Mouse (Mus musculus): ENCODE measurements around the gene Oasl1.
"Not testable (repeated sequence)": the region's sequence is repeated elsewhere in the genome, so short reads cannot be mapped to it uniquely, and the experiment has no call there.

Gene Oasl1

GRCm38 (mm10) chr5:114922998-114923473 lies at the start of gene Oasl1:
Oasl1 (plus strand) TSS chr5:114923240.
- DNase-seq (ENCODE audit: low read depth): peak; percentile 79

DNA sequence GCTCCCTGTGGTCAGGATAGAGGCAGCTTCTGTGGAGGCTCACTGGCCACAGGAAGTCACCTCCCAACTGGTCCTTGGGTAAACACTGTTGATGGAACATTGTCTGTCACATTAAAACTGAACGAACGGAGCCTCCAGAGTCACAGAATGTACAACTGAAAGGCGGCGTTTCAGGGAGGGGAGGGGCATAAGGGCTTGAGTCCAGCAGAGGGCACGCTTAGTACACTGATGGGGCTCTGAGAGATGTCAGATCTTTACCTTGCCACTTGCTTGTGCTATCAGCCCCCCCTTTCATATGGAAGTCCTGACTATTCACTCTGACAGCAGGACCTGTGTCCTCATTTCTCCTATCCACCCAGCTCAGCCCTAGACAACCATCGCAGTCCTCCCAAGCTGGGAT lies 47.2 kb upstream of the Oasl1 start:
- DNase-seq (ENCODE audit: low read depth): peak; percentile 58

- no peak for DNase-seq (ENCODE audit: low read depth)
These were observed 46.7 kb upstream of the Oasl1 start for GRCm38 (mm10) chr5:114876331-114876730.

- DNase-seq (ENCODE audit: low read depth): no peak
These were observed 45.6 kb upstream of the Oasl1 start for GRCm38 (mm10) chr5:114877487-114877886.

DNA sequence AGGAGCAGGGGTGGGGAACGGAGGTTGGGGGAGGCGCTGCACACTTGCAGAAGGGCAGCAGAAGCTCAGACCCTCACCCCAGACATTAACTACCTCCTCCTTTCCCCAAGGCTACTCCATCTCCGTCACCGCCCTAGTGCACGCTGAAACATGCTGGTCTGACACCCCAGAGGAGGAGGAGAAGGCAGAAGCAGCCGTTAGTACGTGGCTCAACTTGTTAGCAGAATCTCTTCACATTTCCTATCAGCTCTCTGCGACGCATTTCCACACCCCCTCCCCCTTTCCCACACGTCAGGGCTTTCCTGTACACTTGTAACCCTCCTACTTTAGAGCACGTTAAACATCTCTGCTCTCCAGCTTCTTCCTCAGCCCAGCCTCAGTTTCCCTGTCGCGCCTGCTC lies 43.6 kb upstream of the Oasl1 start:
- DNase-seq (ENCODE audit: low read depth): no peak

GRCm38 (mm10) chr5:114882319-114882718 lies 40.7 kb upstream of the Oasl1 start:
- not testable (repeated sequence) for DNase-seq (ENCODE audit: low read depth)

DNA sequence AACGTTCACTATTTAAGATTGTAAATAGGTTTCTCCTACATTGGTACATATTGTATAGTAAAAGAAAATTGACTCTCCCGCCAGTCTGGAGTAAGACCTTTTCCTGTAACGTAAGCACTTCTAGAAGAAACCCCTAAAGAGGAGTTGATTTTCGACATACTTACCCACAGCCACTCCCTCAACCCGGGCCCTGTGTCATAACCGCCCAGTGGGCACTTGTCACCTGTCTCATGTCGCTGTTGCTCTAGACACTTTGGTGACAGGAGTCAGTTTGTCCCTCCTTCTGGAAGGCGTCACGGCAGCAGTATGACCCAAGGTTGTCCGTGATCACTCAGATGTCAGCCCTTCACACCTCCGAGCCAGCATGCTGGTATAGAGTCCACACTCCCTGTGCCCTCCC lies 40.0 kb upstream of the Oasl1 start:
- no peak for DNase-seq (ENCODE audit: low read depth)

- DNase-seq (ENCODE audit: low read depth): no peak
These were observed 36.2 kb upstream of the Oasl1 start for GRCm38 (mm10) chr5:114886801-114887200.

GRCm38 (mm10) chr5:114888995-114889394 lies 34.0 kb upstream of the Oasl1 start:
- DNase-seq (ENCODE audit: low read depth): no peak

GRCm38 (mm10) chr5:114895542-114895941 lies 27.5 kb upstream of the Oasl1 start:
- no peak for DNase-seq (ENCODE audit: low read depth)

- DNase-seq (ENCODE audit: low read depth): peak; percentile 65
These were observed 26.2 kb upstream of the Oasl1 start, which contains the start of gene Oasl2 for GRCm38 (mm10) chr5:114896688-114897373. Oasl2 (plus strand) TSS chr5:114896936.

DNA sequence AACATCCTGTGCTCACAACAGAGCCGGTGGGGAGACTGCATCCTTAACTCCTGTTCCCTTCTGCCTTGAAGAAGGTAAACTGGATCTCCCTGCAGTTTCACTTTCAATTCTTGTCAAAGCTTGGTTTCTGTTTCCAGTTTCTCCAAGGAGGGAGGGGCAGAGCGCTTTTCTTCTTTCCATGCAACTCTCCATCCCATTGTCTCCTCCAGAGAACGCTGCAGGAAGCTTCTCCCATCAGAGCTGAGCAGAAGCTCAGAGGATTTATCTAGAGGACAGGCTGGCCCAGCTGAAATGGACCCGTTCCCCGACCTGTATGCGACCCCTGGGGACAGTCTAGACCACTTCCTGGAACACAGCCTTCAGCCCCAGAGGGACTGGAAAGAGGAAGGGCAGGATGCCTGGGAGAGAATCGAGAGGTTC lies 25.7 kb upstream of the Oasl1 start:
- DNase-seq (ENCODE audit: low read depth): peak; percentile 81

- peak; percentile 33 for DNase-seq (ENCODE audit: low read depth)
These were observed 24.2 kb upstream of the Oasl1 start for GRCm38 (mm10) chr5:114898857-114899256.

- DNase-seq (ENCODE audit: low read depth): peak; percentile 79
These were observed 20.6 kb upstream of the Oasl1 start for GRCm38 (mm10) chr5:114902413-114902812.

- no peak for DNase-seq (ENCODE audit: low read depth)
These were observed 14.3 kb upstream of the Oasl1 start for GRCm38 (mm10) chr5:114908598-114909305.

GRCm38 (mm10) chr5:114913686-114914085 lies 9.4 kb upstream of the Oasl1 start:
- DNase-seq (ENCODE audit: low read depth): no peak

DNA sequence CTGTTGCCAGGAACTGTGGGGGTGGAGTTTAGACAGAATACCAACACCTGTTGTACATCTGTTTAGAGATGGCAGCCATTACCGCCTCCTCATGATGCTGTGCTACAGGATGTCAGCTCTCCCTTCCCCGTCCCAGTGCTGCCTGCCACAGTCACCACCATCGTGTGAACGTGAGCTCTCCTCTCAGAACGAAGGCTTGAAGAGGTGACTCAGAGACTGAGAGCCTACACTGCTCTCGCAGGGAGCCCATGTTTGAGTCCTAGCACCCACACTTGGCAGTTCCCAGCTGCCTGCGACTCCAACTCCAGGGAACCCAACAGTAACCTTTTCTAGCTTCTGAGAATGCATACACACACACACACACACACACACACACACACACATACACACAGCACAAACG lies 8.2 kb upstream of the Oasl1 start:
- DNase-seq (ENCODE audit: low read depth): no peak

- DNase-seq (ENCODE audit: low read depth): no peak
These were observed 7.2 kb upstream of the Oasl1 start for GRCm38 (mm10) chr5:114915854-114916253.

- no peak for DNase-seq (ENCODE audit: low read depth)
These were observed 6.3 kb upstream of the Oasl1 start for GRCm38 (mm10) chr5:114916777-114917176.

GRCm38 (mm10) chr5:114917357-114917756 lies 5.7 kb upstream of the Oasl1 start:
- DNase-seq (ENCODE audit: low read depth): not testable (repeated sequence)

- peak; percentile 92 for DNase-seq (ENCODE audit: low read depth)
These were observed 1.3 kb upstream of the Oasl1 start for GRCm38 (mm10) chr5:114921551-114922365.

DNA sequence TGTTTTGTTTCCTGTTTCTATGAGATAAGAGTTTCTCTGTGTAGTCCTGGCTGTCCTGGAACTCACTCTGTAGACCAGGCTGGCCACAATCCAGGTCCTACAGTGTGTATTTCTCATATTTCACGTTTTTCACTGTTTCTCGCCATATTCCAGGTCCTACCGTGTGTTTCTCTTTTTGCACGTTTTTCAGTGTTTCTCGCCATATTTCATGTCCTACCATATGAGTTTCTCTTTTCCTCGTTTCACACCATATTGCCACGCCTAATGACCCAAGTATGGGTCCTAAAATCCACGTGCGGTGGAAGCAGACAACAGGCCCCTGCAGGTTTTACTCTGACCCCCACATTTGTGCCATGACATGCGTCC lies 691 bp upstream of the Oasl1 start:
- DNase-seq (ENCODE audit: low read depth): no peak
